Comparison of ENCODE assay signal across 10 mouse cellular contexts in genomic region chr6:90660398-90661028, GRCm38 (mm10). TPM values are rescaled to one million over a fixed set of nuclear protein-coding genes. Genes with fewer than 3 reads are reported as not detected.
A peak's percentile ranks its signal among the peaks of the same experiment; 100 is the strongest.
DNase-seq lines count a peak whose midpoint lies in the region; ATAC-seq and TF ChIP-seq lines count a peak whose summit lies in the region.
"Had no signal": no experiment of that assay in that cellular context is flagged by ENCODE, and none has a peak within 500 bp of the region (broad histone marks: within the 10 kb centered on the region; RNA-seq: fewer than 3 reads in every experiment).

No protein-coding gene starts in this region.

- H3K4me3 ChIP-seq in kidney, postnatal 0 days (replicated peaks; ENCODE audit: low read depth, low read length): no peak overlapping the region
- no peak overlapping the region for H3K4me3 ChIP-seq in kidney, adult 2 months (ENCODE audit: insufficient read depth, low read depth, low read length)
- H3K4me3 ChIP-seq in hindbrain, embryonic 14.5 days (replicated peaks; ENCODE audit: low read length): no peak overlapping the region

- H3K4me2 ChIP-seq in kidney, postnatal 0 days (ENCODE audit: low read length): no peak overlapping the region
- H3K4me2 ChIP-seq in hindbrain, embryonic 14.5 days (replicated peaks): no peak overlapping the region

- H3K4me1 ChIP-seq in kidney, postnatal 0 days (replicated peaks; ENCODE audit: insufficient read depth, low read length): peaks cover 12% of the 10 kb centered on the region; the same call in 1 of the 2 replicates
- no peaks in the 10 kb centered on the region for H3K4me1 ChIP-seq in kidney, adult 2 months (ENCODE audit: control insufficient read depth, insufficient read depth, low read length)
- H3K4me1 ChIP-seq in hindbrain, embryonic 14.5 days (replicated peaks; ENCODE audit: control insufficient read depth, insufficient read depth, low read length): 0 out of 2 replicates have a peak, but pooled peaks cover 3% of the 10 kb centered on the region

- no peak overlapping the region for H3K9ac ChIP-seq in kidney, postnatal 0 days (ENCODE audit: low read depth, low read length)
- H3K9ac ChIP-seq in hindbrain, embryonic 14.5 days: no peak overlapping the region

- DNase-seq in cerebellum, postnatal 14 days: peak; percentile 16 to 22
- no peak for DNase-seq in cerebellum, postnatal 36 days
- DNase-seq in kidney, postnatal 0 days (ENCODE audit: low spot score): no peak
- no peak for DNase-seq in kidney, adult 2 months
- DNase-seq in hindbrain, embryonic 14.5 days (ENCODE audit: low spot score): no peak
- peak; percentile 44 for DNase-seq in lung, postnatal 36 days
- no peak for DNase-seq in urinary bladder, postnatal 10 days (ENCODE audit: low spot score)
- DNase-seq: cerebellum, adult 2 months had no signal

- peak overlapping the region; percentile 27; the same call in 1 of the 2 replicates for H3K27ac ChIP-seq in kidney, postnatal 0 days
- H3K27ac ChIP-seq in kidney, adult 2 months (ENCODE audit: insufficient read depth, low read depth, low read length): no peak overlapping the region
- peak overlapping the region; percentile 38; the same call in 1 of the 2 replicates for H3K27ac ChIP-seq in hindbrain, embryonic 14.5 days
- H3K27ac ChIP-seq: macrophage had no signal

- TF ChIP-seq CTCF in kidney, postnatal 0 days (IDR thresholded peaks at IDR 0.05; ENCODE audit: low read depth): no peak
- TF ChIP-seq CTCF in kidney, adult 2 months (conservative IDR thresholded peaks at IDR 0.05; ENCODE audit: insufficient read depth, insufficient read length, low read depth, low read length): no peak

- no peak for TF ChIP-seq POLR2A in kidney, adult 2 months (IDR thresholded peaks at IDR 0.05; ENCODE audit: low read depth, low read length)

- peaks cover 11% of the 10 kb centered on the region; the same call in 1 of the 2 replicates for H3K36me3 ChIP-seq in kidney, postnatal 0 days (ENCODE audit: insufficient read depth, low read length)
- no peaks in the 10 kb centered on the region for H3K36me3 ChIP-seq in kidney, adult 2 months (ENCODE audit: control insufficient read depth, insufficient read depth, low read length)
- peaks cover 42% of the 10 kb centered on the region for H3K36me3 ChIP-seq in hindbrain, embryonic 14.5 days (replicated peaks; ENCODE audit: control insufficient read depth, insufficient read depth)

- H3K9me3 ChIP-seq in kidney, postnatal 0 days (replicated peaks; ENCODE audit: low read length): no peaks in the 10 kb centered on the region
- no peaks in the 10 kb centered on the region for H3K9me3 ChIP-seq in hindbrain, embryonic 14.5 days (ENCODE audit: control insufficient read depth, low read length)

- no peaks in the 10 kb centered on the region for H3K27me3 ChIP-seq in kidney, postnatal 0 days (ENCODE audit: insufficient read depth, low read length)
- no peaks in the 10 kb centered on the region for H3K27me3 ChIP-seq in kidney, adult 2 months (replicated peaks; ENCODE audit: control insufficient read depth, insufficient read depth, low read length)
- no peaks in the 10 kb centered on the region for H3K27me3 ChIP-seq in hindbrain, embryonic 14.5 days (ENCODE audit: control insufficient read depth, insufficient read depth, low read length)

- 56% methylated on average over 20 of the region's 20 CpGs for WGBS in kidney, postnatal 0 days
- 61% methylated on average over 20 of the region's 20 CpGs for WGBS in kidney, adult 2 months
- 83% methylated on average over 20 of the region's 20 CpGs for WGBS in hindbrain, embryonic 14.5 days

- ATAC-seq in kidney, postnatal 0 days (replicated peaks; ENCODE audit: low FRiP score, low read depth): peak; percentile 40
- 0 out of 2 replicates have a peak, but pooled peaks have one; percentile 7 for ATAC-seq in hindbrain, embryonic 14.5 days (ENCODE audit: low FRiP score)
- no peak for ATAC-seq in frontal cortex, adult (ENCODE audit: low TSS enrichment)

RNA-seq across cellular contexts. Expression of gene Slc41a3, which starts 56.0 kb away (rescaled TPM):
- polyA plus RNA-seq in kidney, postnatal 0 days (2015; fragmentation: Nextera tagmentation; extraction: Ambion mirVana): 5.6 and 6.3 TPM in 2 replicates
- polyA plus RNA-seq in kidney, adult 2 months (2012; rRNA removed): 6.3 and 8.0 TPM in 2 replicates
- 6.9 and 7.8 TPM in 2 replicates for polyA plus RNA-seq in hindbrain, embryonic 14.5 days (2014; fragmentation: Nextera tagmentation; extraction: Ambion mirVana)

Comparison
In these comparisons a context has a peak if more than half of its experiments do, and no peak if none do; other contexts are left out.
1. DNase-seq: peak in cerebellum, postnatal 14 days (2 of 2) and lung, postnatal 36 days (single experiment); none in cerebellum, postnatal 36 days (0 of 2), kidney, postnatal 0 days (single experiment), kidney, adult 2 months (single experiment), hindbrain, embryonic 14.5 days (single experiment) and urinary bladder, postnatal 10 days (single experiment).